Mouse (Mus musculus) midbrain, embryonic 14.5 days (tissue): ENCODE results near the gene Rac3. TPM values are rescaled to one million over a fixed set of nuclear protein-coding genes. Genes with fewer than 3 reads are reported as not detected.

Experiments
- ATAC-seq: fragments of 200-750 bp; cut with Nextera tagmentation; 2 replicates; pipeline ENCODE4 v1.8.0; 2017; ENCODE audit warnings: moderate number of reproducible peaks, moderate library complexity; ENCODE audit not compliant: low FRiP score, low TSS enrichment
- DNase-seq: peaks from one replicate; pipeline ENCODE4 v3.0.0-alpha.2; 2015
- H3K27ac ChIP-seq: fragments of 300-500 bp; sonication (generic); replicated peaks from 2 replicates; pipeline ENCODE4 v1.5.1; 2014; ENCODE audit warnings: mild to moderate bottlenecking, low read depth, low read length, moderate library complexity
- H3K27me3 ChIP-seq: fragments of 300-500 bp; sonication (generic); 2 replicates; pipeline ENCODE4 v1.6.1; 2014; ENCODE audit warnings: low read length, control low read depth, mixed read lengths; ENCODE audit not compliant: control insufficient read depth, insufficient read depth
- H3K36me3 ChIP-seq: fragments of 300-500 bp; sonication (generic); 2 replicates; pipeline ENCODE4 v1.6.1; 2014; ENCODE audit warnings: low read length, control low read depth; ENCODE audit not compliant: control insufficient read depth, insufficient read depth
- H3K4me1 ChIP-seq: fragments of 300-500 bp; sonication (generic); 2 replicates; pipeline ENCODE4 v1.6.1; 2014; ENCODE audit warnings: mild to moderate bottlenecking, antibody characterized with exemption, low read length, control low read depth; ENCODE audit not compliant: control insufficient read depth, insufficient read depth
- H3K4me2 ChIP-seq: fragments of 300-500 bp; sonication (generic); 2 replicates; pipeline ENCODE4 v1.6.1; 2014; ENCODE audit warnings: mild to moderate bottlenecking, low read length, moderate library complexity
- H3K4me3 ChIP-seq: fragments of 300-500 bp; sonication (generic); replicated peaks from 2 replicates; pipeline ENCODE4 v1.5.1; 2014; ENCODE audit warnings: low read depth, low read length
- H3K9ac ChIP-seq: fragments of 300-500 bp; sonication (generic); replicated peaks from 2 replicates; pipeline ENCODE4 v1.6.1; 2014; ENCODE audit warnings: mild to moderate bottlenecking, low read length, moderate library complexity
- H3K9me3 ChIP-seq: fragments of 300-500 bp; sonication (generic); 2 replicates; pipeline ENCODE4 v1.6.1; 2016; ENCODE audit warnings: low read length, control low read depth, mixed read lengths; ENCODE audit not compliant: control insufficient read depth
- WGBS: fragments of 180-500 bp; shearing (Covaris S2); extraction: QIAGEN DNeasy Blood & Tissue Kit; methylation state at CpG from one replicate; pipeline ENCODE4 v1.1.7; 2014; 5-methylcytosine and 5-hydroxymethylcytosine counted together
- polyA plus RNA-seq: library from polyadenylated mRNA; unstranded; fragments of >200 nt; fragmentation: Nextera tagmentation; extraction: Ambion mirVana; gene quantifications from 2 replicates; pipeline ENCODE4 v1.2.1, GENCODE M21; 2014

Gene Rac3
- polyA plus RNA-seq, 1 experiment from 2014 or later, result 113 TPM

GRCm38 (mm10) chr11:120697741-120698140, 23.5 kb upstream of the Rac3 start:
- no peak overlapping the region for H3K4me3 ChIP-seq
- peaks cover 7% of the 10 kb centered on the region for H3K4me1 ChIP-seq
- no peaks in the 10 kb centered on the region for H3K9me3 ChIP-seq
- no peak for ATAC-seq
- H3K27me3 ChIP-seq, result no peaks in the 10 kb centered on the region
- H3K9ac ChIP-seq, result no peak overlapping the region
- H3K4me2 ChIP-seq, result no peak overlapping the region
- no peak overlapping the region for H3K27ac ChIP-seq
- H3K36me3 ChIP-seq, result peaks cover 39% of the 10 kb centered on the region
- 72% methylated on average over 10 of the region's 10 CpGs for WGBS
- no peak for DNase-seq

GRCm38 (mm10) chr11:120703696-120704454, 17.4 kb upstream of the Rac3 start:
- Histone ChIP-seq H3K9me3 (no peaks in the 10 kb centered on the region), H3K4me3 (no peak overlapping the region), H3K27ac (peak overlapping the region; percentile 61), H3K4me2 (no peak overlapping the region), H3K27me3 (no peaks in the 10 kb centered on the region), H3K4me1 (peaks cover 23% of the 10 kb centered on the region), H3K9ac (no peak overlapping the region), H3K36me3 (peaks cover 37% of the 10 kb centered on the region)
- ATAC-seq (no peak), DNase-seq (no peak)
- 37% methylated on average over 15 of the region's 15 CpGs for WGBS

GRCm38 (mm10) chr11:120704486-120705325, 16.6 kb upstream of the Rac3 start:
- peak overlapping the region; percentile 37; the same call in 1 of the 2 replicates for H3K9ac ChIP-seq
- peak overlapping the region; percentile 61 for H3K27ac ChIP-seq
- WGBS, result 17% methylated on average over 8 of the region's 8 CpGs
- H3K4me2 ChIP-seq, result peak overlapping the region; percentile 17; the same call in 1 of the 2 replicates
- DNase-seq (peak; percentile 45), ATAC-seq (peak; percentile 52; the same call in 1 of the 2 replicates)
- H3K27me3 ChIP-seq, result no peaks in the 10 kb centered on the region
- H3K9me3 ChIP-seq, result no peaks in the 10 kb centered on the region
- H3K36me3 ChIP-seq, result peaks cover 45% of the 10 kb centered on the region
- H3K4me1 ChIP-seq, result peaks cover 23% of the 10 kb centered on the region
- H3K4me3 ChIP-seq, result no peak overlapping the region

- Histone ChIP-seq H3K27me3 (no peaks in the 10 kb centered on the region), H3K9me3 (no peaks in the 10 kb centered on the region), H3K9ac (no peak overlapping the region), H3K4me1 (peaks cover 23% of the 10 kb centered on the region), H3K36me3 (peaks cover 51% of the 10 kb centered on the region), H3K27ac (no peak overlapping the region), H3K4me3 (no peak overlapping the region), H3K4me2 (no peak overlapping the region)
- WGBS, result 56% methylated on average over 5 of the region's 5 CpGs
- DNase-seq (no peak), ATAC-seq (no peak)
Observed at GRCm38 (mm10) chr11:120706120-120706519, 15.2 kb upstream of the Rac3 start.

GRCm38 (mm10) chr11:120707225-120707624, 14.0 kb upstream of the Rac3 start:
- Histone ChIP-seq H3K36me3 (peaks cover 47% of the 10 kb centered on the region), H3K27me3 (no peaks in the 10 kb centered on the region), H3K9me3 (no peaks in the 10 kb centered on the region), H3K4me1 (peaks cover 23% of the 10 kb centered on the region), H3K4me2 (no peak overlapping the region), H3K27ac (peak overlapping the region; percentile 52; the same call in 1 of the 2 replicates), H3K4me3 (no peak overlapping the region), H3K9ac (no peak overlapping the region; the same call in 1 of the 2 replicates)
- WGBS, result 3% methylated on average over 11 of the region's 12 CpGs
- peak; percentile 52 for DNase-seq
- peak; percentile 17; the same call in 1 of the 2 replicates for ATAC-seq

- H3K4me3 ChIP-seq, result no peak overlapping the region
- whole genome bisulfite sequencing, result 25% methylated on average over 5 of the region's 5 CpGs
- H3K9ac ChIP-seq, result no peak overlapping the region
- peaks cover 43% of the 10 kb centered on the region for H3K36me3 ChIP-seq
- no peak overlapping the region for H3K4me2 ChIP-seq
- ATAC-seq (no peak), DNase-seq (no peak)
- H3K27ac ChIP-seq, result peak overlapping the region; percentile 52; the same call in 1 of the 2 replicates
- H3K9me3 ChIP-seq, result no peaks in the 10 kb centered on the region
- peaks cover 29% of the 10 kb centered on the region for H3K4me1 ChIP-seq
- no peaks in the 10 kb centered on the region for H3K27me3 ChIP-seq
Observed at GRCm38 (mm10) chr11:120707969-120708368, 13.3 kb upstream of the Rac3 start.

GRCm38 (mm10) chr11:120709551-120709950, 11.7 kb upstream of the Rac3 start:
- DNase-seq, result no peak
- WGBS, result 82% methylated on average over 2 of the region's 2 CpGs
- no peak overlapping the region for H3K27ac ChIP-seq

GRCm38 (mm10) chr11:120710672-120711071, 10.6 kb upstream of the Rac3 start:
- Histone ChIP-seq H3K27ac (no peak overlapping the region), H3K36me3 (peaks cover 37% of the 10 kb centered on the region), H3K9me3 (no peaks in the 10 kb centered on the region), H3K9ac (no peak overlapping the region), H3K4me2 (no peak overlapping the region), H3K4me1 (peaks cover 24% of the 10 kb centered on the region), H3K4me3 (no peak overlapping the region), H3K27me3 (no peaks in the 10 kb centered on the region)
- 84% methylated on average over 5 of the region's 5 CpGs for WGBS
- ATAC-seq (no peak), DNase-seq (no peak)

More at GRCm38 (mm10) chr11:120709551-120709950, 11.7 kb upstream of the Rac3 start:
- Histone ChIP-seq H3K4me1 (peaks cover 30% of the 10 kb centered on the region), H3K4me3 (no peak overlapping the region), H3K27me3 (no peaks in the 10 kb centered on the region), H3K9me3 (no peaks in the 10 kb centered on the region), H3K4me2 (no peak overlapping the region), H3K36me3 (peaks cover 33% of the 10 kb centered on the region), H3K9ac (no peak overlapping the region)
- ATAC-seq, result no peak
